Mouse (Mus musculus): ENCODE measurements around the gene She. TPM values are rescaled to one million over a fixed set of nuclear protein-coding genes. Genes with fewer than 3 reads are reported as not detected.

The She gene
- polyA plus RNA-seq, 1 experiment from 2014 or later = 4.2 TPM

- WGBS = 55% methylated on average over 4 of the region's 4 CpGs
- Histone ChIP-seq H3K36me3 (ENCODE audit: control insufficient read depth, insufficient read depth, low read length) (no peaks in the 10 kb centered on the region), H3K4me1 (replicated peaks; ENCODE audit: control insufficient read depth, insufficient read depth, low read length) (peaks cover 5% of the 10 kb centered on the region; the same call in 1 of the 2 replicates), H3K27ac (ENCODE audit: low read depth) (no peak overlapping the region), H3K27me3 (replicated peaks; ENCODE audit: control insufficient read depth, insufficient read depth, low read length) (no peaks in the 10 kb centered on the region), H3K4me3 (ENCODE audit: low read depth, low read length) (no peak overlapping the region), H3K4me2 (ENCODE audit: low read length) (no peak overlapping the region), H3K9me3 (ENCODE audit: control insufficient read depth, low read length) (no peaks in the 10 kb centered on the region), H3K9ac (ENCODE audit: low read length) (no peak overlapping the region)
- no peak for ATAC-seq (replicated peaks; ENCODE audit: low FRiP score, low TSS enrichment, low read depth)
- DNase-seq (ENCODE audit: low spot score) = no peak
These were observed 45.3 kb downstream of the She start for GRCm38 (mm10) chr3:89876469-89876868.

GRCm38 (mm10) chr3:89877129-89877528 is 46.0 kb downstream of the She start:
- Histone ChIP-seq H3K27me3 (replicated peaks; ENCODE audit: control insufficient read depth, insufficient read depth, low read length) (no peaks in the 10 kb centered on the region), H3K27ac (ENCODE audit: low read depth) (no peak overlapping the region), H3K9me3 (ENCODE audit: control insufficient read depth, low read length) (no peaks in the 10 kb centered on the region), H3K4me1 (replicated peaks; ENCODE audit: control insufficient read depth, insufficient read depth, low read length) (peaks cover 4% of the 10 kb centered on the region; the same call in 1 of the 2 replicates), H3K4me3 (ENCODE audit: low read depth, low read length) (no peak overlapping the region), H3K36me3 (ENCODE audit: control insufficient read depth, insufficient read depth, low read length) (no peaks in the 10 kb centered on the region), H3K4me2 (ENCODE audit: low read length) (no peak overlapping the region), H3K9ac (ENCODE audit: low read length) (no peak overlapping the region)
- DNase-seq (ENCODE audit: low spot score) = no peak
- 83% methylated on average over 8 of the region's 8 CpGs for WGBS
- ATAC-seq (replicated peaks; ENCODE audit: low FRiP score, low TSS enrichment, low read depth) = no peak

GRCm38 (mm10) chr3:89878456-89878855 is 47.3 kb downstream of the She start:
- H3K4me2 ChIP-seq (ENCODE audit: low read length) = no peak overlapping the region
- DNase-seq (ENCODE audit: low spot score) (no peak), ATAC-seq (replicated peaks; ENCODE audit: low FRiP score, low TSS enrichment, low read depth) (no peak)
- no peak overlapping the region for H3K9ac ChIP-seq (ENCODE audit: low read length)
- no peaks in the 10 kb centered on the region for H3K36me3 ChIP-seq (ENCODE audit: control insufficient read depth, insufficient read depth, low read length)
- 46% methylated on average over 3 of the region's 3 CpGs for WGBS
- H3K27ac ChIP-seq (ENCODE audit: low read depth) = no peak overlapping the region
- H3K4me1 ChIP-seq (replicated peaks; ENCODE audit: control insufficient read depth, insufficient read depth, low read length) = no peaks in the 10 kb centered on the region
- no peaks in the 10 kb centered on the region for H3K9me3 ChIP-seq (ENCODE audit: control insufficient read depth, low read length)
- no peak overlapping the region for H3K4me3 ChIP-seq (ENCODE audit: low read depth, low read length)
- H3K27me3 ChIP-seq (replicated peaks; ENCODE audit: control insufficient read depth, insufficient read depth, low read length) = no peaks in the 10 kb centered on the region

- no peak overlapping the region for H3K27ac ChIP-seq (ENCODE audit: low read depth)
- 72% methylated on average over 3 of the region's 3 CpGs for WGBS
- no peak overlapping the region for H3K4me2 ChIP-seq (ENCODE audit: low read length)
- H3K4me3 ChIP-seq (ENCODE audit: low read depth, low read length) = no peak overlapping the region
- DNase-seq (ENCODE audit: low spot score) (no peak), ATAC-seq (replicated peaks; ENCODE audit: low FRiP score, low TSS enrichment, low read depth) (no peak)
- H3K27me3 ChIP-seq (replicated peaks; ENCODE audit: control insufficient read depth, insufficient read depth, low read length) = no peaks in the 10 kb centered on the region
- no peaks in the 10 kb centered on the region for H3K9me3 ChIP-seq (ENCODE audit: control insufficient read depth, low read length)
- H3K9ac ChIP-seq (ENCODE audit: low read length) = no peak overlapping the region
- no peaks in the 10 kb centered on the region for H3K4me1 ChIP-seq (replicated peaks; ENCODE audit: control insufficient read depth, insufficient read depth, low read length)
- no peaks in the 10 kb centered on the region for H3K36me3 ChIP-seq (ENCODE audit: control insufficient read depth, insufficient read depth, low read length)
These were observed 48.2 kb downstream of the She start for GRCm38 (mm10) chr3:89879326-89879725.

GRCm38 (mm10) chr3:89880036-89880851 is 49.1 kb downstream of the She start:
- H3K36me3 ChIP-seq (ENCODE audit: control insufficient read depth, insufficient read depth, low read length) = no peaks in the 10 kb centered on the region
- WGBS = 71% methylated on average over 5 of the region's 5 CpGs
- no peak overlapping the region for H3K9ac ChIP-seq (ENCODE audit: low read length)
- no peaks in the 10 kb centered on the region for H3K27me3 ChIP-seq (replicated peaks; ENCODE audit: control insufficient read depth, insufficient read depth, low read length)
- H3K4me1 ChIP-seq (replicated peaks; ENCODE audit: control insufficient read depth, insufficient read depth, low read length) = no peaks in the 10 kb centered on the region
- ATAC-seq (replicated peaks; ENCODE audit: low FRiP score, low TSS enrichment, low read depth) (no peak), DNase-seq (ENCODE audit: low spot score) (no peak)
- H3K4me2 ChIP-seq (ENCODE audit: low read length) = no peak overlapping the region
- no peak overlapping the region for H3K27ac ChIP-seq (ENCODE audit: low read depth)
- no peaks in the 10 kb centered on the region for H3K9me3 ChIP-seq (ENCODE audit: control insufficient read depth, low read length)
- H3K4me3 ChIP-seq (ENCODE audit: low read depth, low read length) = no peak overlapping the region

GRCm38 (mm10) chr3:89882556-89883181 is 51.5 kb downstream of the She start:
- H3K9me3 ChIP-seq (ENCODE audit: control insufficient read depth, low read length) = no peaks in the 10 kb centered on the region
- no peak overlapping the region for H3K9ac ChIP-seq (ENCODE audit: low read length)
- H3K36me3 ChIP-seq (ENCODE audit: control insufficient read depth, insufficient read depth, low read length) = no peaks in the 10 kb centered on the region
- no peak overlapping the region for H3K27ac ChIP-seq (ENCODE audit: low read depth)
- H3K4me1 ChIP-seq (replicated peaks; ENCODE audit: control insufficient read depth, insufficient read depth, low read length) = no peaks in the 10 kb centered on the region
- H3K27me3 ChIP-seq (replicated peaks; ENCODE audit: control insufficient read depth, insufficient read depth, low read length) = no peaks in the 10 kb centered on the region
- DNase-seq (ENCODE audit: low spot score) (no peak), ATAC-seq (replicated peaks; ENCODE audit: low FRiP score, low TSS enrichment, low read depth) (no peak)
- H3K4me3 ChIP-seq (ENCODE audit: low read depth, low read length) = no peak overlapping the region
- 82% methylated on average over 8 of the region's 8 CpGs for WGBS
- no peak overlapping the region for H3K4me2 ChIP-seq (ENCODE audit: low read length)

GRCm38 (mm10) chr3:89883582-89884041 is 52.4 kb downstream of the She start:
- no peaks in the 10 kb centered on the region for H3K36me3 ChIP-seq (ENCODE audit: control insufficient read depth, insufficient read depth, low read length)
- H3K4me2 ChIP-seq (ENCODE audit: low read length) = no peak overlapping the region
- no peak for DNase-seq (ENCODE audit: low spot score)
- no peak overlapping the region for H3K4me3 ChIP-seq (ENCODE audit: low read depth, low read length)
- H3K27me3 ChIP-seq (replicated peaks; ENCODE audit: control insufficient read depth, insufficient read depth, low read length) = no peaks in the 10 kb centered on the region
- H3K27ac ChIP-seq (ENCODE audit: low read depth) = no peak overlapping the region
- 77% methylated on average over 4 of the region's 4 CpGs for WGBS
- ATAC-seq (replicated peaks; ENCODE audit: low FRiP score, low TSS enrichment, low read depth) = no peak
- no peaks in the 10 kb centered on the region for H3K4me1 ChIP-seq (replicated peaks; ENCODE audit: control insufficient read depth, insufficient read depth, low read length)
- H3K9me3 ChIP-seq (ENCODE audit: control insufficient read depth, low read length) = no peaks in the 10 kb centered on the region
- H3K9ac ChIP-seq (ENCODE audit: low read length) = no peak overlapping the region

GRCm38 (mm10) chr3:89885766-89886165 is 54.6 kb downstream of the She start:
- no peaks in the 10 kb centered on the region for H3K36me3 ChIP-seq (ENCODE audit: control insufficient read depth, insufficient read depth, low read length)
- no peak overlapping the region for H3K4me2 ChIP-seq (ENCODE audit: low read length)
- no peak for DNase-seq (ENCODE audit: low spot score)
- ATAC-seq (replicated peaks; ENCODE audit: low FRiP score, low TSS enrichment, low read depth) = no peak
- no peak overlapping the region for H3K4me3 ChIP-seq (ENCODE audit: low read depth, low read length)
- no peak overlapping the region for H3K9ac ChIP-seq (ENCODE audit: low read length)
- 95% methylated on average over 11 of the region's 11 CpGs for WGBS
- H3K9me3 ChIP-seq (ENCODE audit: control insufficient read depth, low read length) = no peaks in the 10 kb centered on the region
- H3K27ac ChIP-seq (ENCODE audit: low read depth) = no peak overlapping the region
- H3K4me1 ChIP-seq (replicated peaks; ENCODE audit: control insufficient read depth, insufficient read depth, low read length) = no peaks in the 10 kb centered on the region
- H3K27me3 ChIP-seq (replicated peaks; ENCODE audit: control insufficient read depth, insufficient read depth, low read length) = no peaks in the 10 kb centered on the region

All from intestine, embryonic 14.5 days (tissue).